Mouse (Mus musculus) thymus, adult 2 months (tissue): ENCODE data around the gene Cabp1. TPM values are rescaled to one million over a fixed set of nuclear protein-coding genes. Genes with fewer than 3 reads are reported as not detected.

Source experiments
- DNase-seq: peaks from one replicate; pipeline ENCODE4 v3.0.0; 2021
- H3K27ac ChIP-seq: fragments of 200-500 bp; 2 replicates; pipeline ENCODE4 v1.5.1; 2012; ENCODE audit warnings: low read length, control low read depth; ENCODE audit not compliant: control insufficient read depth, insufficient read depth
- H3K27me3 ChIP-seq: fragments of 200-500 bp; 2 replicates; pipeline ENCODE4 v1.6.1; 2012; ENCODE audit warnings: mild to moderate bottlenecking, low read length, moderate library complexity, mixed read lengths; ENCODE audit not compliant: control insufficient read depth, insufficient read depth
- H3K36me3 ChIP-seq: fragments of 200-500 bp; 2 replicates; pipeline ENCODE4 v1.6.1; 2012; ENCODE audit warnings: mild to moderate bottlenecking, low read length, moderate library complexity; ENCODE audit not compliant: control insufficient read depth, insufficient read depth
- H3K4me1 ChIP-seq: fragments of 200-500 bp; replicated peaks from 2 replicates; pipeline ENCODE4 v1.6.1; 2012; ENCODE audit warnings: low read length; ENCODE audit not compliant: control insufficient read depth, insufficient read depth
- H3K4me3 ChIP-seq: fragments of 200-500 bp; 2 replicates; pipeline ENCODE4 v1.5.1; 2012; ENCODE audit warnings: mild to moderate bottlenecking, low read length, control low read depth, moderate library complexity; ENCODE audit not compliant: control insufficient read depth, insufficient read depth
- CTCF ChIP-seq: fragments of 200-500 bp; IDR thresholded peaks from 2 replicates; pipeline ENCODE4 v1.5.1; 2012; ENCODE audit warnings: mild to moderate bottlenecking, control low read depth, low read length, moderate library complexity, borderline replicate concordance; ENCODE audit not compliant: control insufficient read depth, poor library complexity, insufficient read depth; ENCODE audit errors: extremely low read depth
- POLR2A ChIP-seq: fragments of 200-500 bp; IDR thresholded peaks from 2 replicates; pipeline ENCODE4 v1.6.1; 2012; ENCODE audit warnings: mild to moderate bottlenecking, low read length, control low read depth, moderate library complexity; ENCODE audit not compliant: control insufficient read depth, poor library complexity, insufficient read depth; ENCODE audit errors: extremely low read depth
- WGBS: fragments of 180-500 bp; shearing (Covaris S2); methylation state at CpG from one replicate; pipeline ENCODE4 v1.1.7; 2018; 5-methylcytosine and 5-hydroxymethylcytosine counted together
- polyA plus RNA-seq: library from polyadenylated mRNA; depleted of rRNA; stranded (reverse); fragments of >200 nt; gene quantifications from 2 replicates; pipeline ENCODE4 v1.2.3, GENCODE M21; 2012

The Cabp1 gene
- polyA plus RNA-seq, 1 experiment = 0.58 TPM

GRCm38 (mm10) chr5:115212451-115212850 lies 18.3 kb upstream of the Cabp1 start:
- TF ChIP-seq CTCF (no peak), POLR2A (no peak)
- H3K4me3 ChIP-seq = no peak overlapping the region
- no peaks in the 10 kb centered on the region for H3K4me1 ChIP-seq

GRCm38 (mm10) chr5:115210380-115210779 lies 16.2 kb upstream of the Cabp1 start:
- Histone ChIP-seq H3K4me1 (no peaks in the 10 kb centered on the region), H3K27me3 (peaks cover 2% of the 10 kb centered on the region; the same call in 1 of the 2 replicates), H3K4me3 (no peak overlapping the region), H3K36me3 (no peaks in the 10 kb centered on the region), H3K27ac (no peak overlapping the region)
- 10% methylated on average over 1 of the region's 1 CpGs for WGBS
- DNase-seq = peak; percentile 66
- TF ChIP-seq CTCF (peak; percentile 68; the same call in 1 of the 2 replicates), POLR2A (no peak)

More at GRCm38 (mm10) chr5:115212451-115212850, 18.3 kb upstream of the Cabp1 start:
- no peak for DNase-seq
- Histone ChIP-seq H3K36me3 (no peaks in the 10 kb centered on the region), H3K27me3 (peaks cover 2% of the 10 kb centered on the region; the same call in 1 of the 2 replicates), H3K27ac (no peak overlapping the region)
- WGBS = 92% methylated on average over 9 of the region's 9 CpGs

GRCm38 (mm10) chr5:115208601-115209000 lies 14.4 kb upstream of the Cabp1 start:
- H3K27me3 ChIP-seq = peaks cover 10% of the 10 kb centered on the region; the same call in 1 of the 2 replicates
- H3K36me3 ChIP-seq = no peaks in the 10 kb centered on the region
- H3K27ac ChIP-seq = no peak overlapping the region
- 90% methylated on average over 5 of the region's 5 CpGs for WGBS
- no peak overlapping the region for H3K4me3 ChIP-seq
- H3K4me1 ChIP-seq = peaks cover 10% of the 10 kb centered on the region
- TF ChIP-seq CTCF (no peak), POLR2A (no peak)
- no peak for DNase-seq

DNA sequence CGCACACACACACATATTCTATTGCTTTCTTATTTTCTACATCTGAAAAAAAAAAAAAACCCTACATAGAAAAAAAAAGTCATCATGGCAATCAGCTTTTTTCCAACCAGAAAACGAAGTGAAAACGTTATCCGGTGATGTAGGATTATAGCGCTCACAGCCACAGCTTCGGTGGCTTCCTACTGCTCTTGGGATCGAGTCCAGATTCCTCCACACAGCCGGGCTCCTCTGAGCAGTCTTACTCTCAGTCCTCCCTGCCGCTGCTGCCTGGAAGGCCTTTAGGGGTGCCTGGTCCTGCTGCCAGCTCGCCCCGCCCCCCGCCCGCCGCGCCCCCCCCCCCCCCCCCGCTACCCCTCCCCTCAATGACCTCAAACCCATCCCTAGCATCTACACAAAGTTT lies 13.7 kb upstream of the Cabp1 start:
- 32% methylated on average over 11 of the region's 16 CpGs for WGBS
- TF ChIP-seq CTCF (no peak), POLR2A (no peak)
- H3K36me3 ChIP-seq = no peaks in the 10 kb centered on the region
- no peak for DNase-seq
- H3K4me1 ChIP-seq = peaks cover 10% of the 10 kb centered on the region
- H3K27ac ChIP-seq = no peak overlapping the region
- peaks cover 10% of the 10 kb centered on the region; the same call in 1 of the 2 replicates for H3K27me3 ChIP-seq
- H3K4me3 ChIP-seq = no peak overlapping the region

DNA sequence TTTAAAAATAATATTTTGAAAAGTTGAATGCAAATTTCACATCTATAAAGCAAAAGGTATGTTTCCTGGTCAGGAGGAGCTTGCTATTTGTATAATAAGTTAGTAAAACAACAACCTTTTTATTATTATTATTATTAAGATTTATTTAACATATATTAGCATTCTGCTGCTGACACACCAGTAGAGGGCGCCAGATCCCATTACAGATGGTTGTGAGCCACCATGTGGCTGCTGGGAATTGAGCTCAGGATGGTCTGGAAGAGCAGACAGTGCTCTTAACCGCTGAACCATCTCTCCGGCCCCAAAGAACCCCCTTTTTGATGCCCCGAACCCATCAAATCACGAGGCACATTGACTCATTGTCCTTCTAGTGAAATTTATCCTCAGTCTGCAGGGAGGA lies 13.1 kb upstream of the Cabp1 start:
- no peak overlapping the region for H3K4me3 ChIP-seq
- peaks cover 10% of the 10 kb centered on the region; the same call in 1 of the 2 replicates for H3K27me3 ChIP-seq
- WGBS = 67% methylated on average over 5 of the region's 5 CpGs
- TF ChIP-seq CTCF = no peak
- TF ChIP-seq POLR2A = no peak
- peaks cover 10% of the 10 kb centered on the region for H3K4me1 ChIP-seq
- no peaks in the 10 kb centered on the region for H3K36me3 ChIP-seq
- no peak for DNase-seq
- no peak overlapping the region for H3K27ac ChIP-seq

GRCm38 (mm10) chr5:115204562-115205311 lies 10.6 kb upstream of the Cabp1 start:
- Histone ChIP-seq H3K4me1 (peaks cover 10% of the 10 kb centered on the region), H3K4me3 (no peak overlapping the region), H3K27ac (no peak overlapping the region), H3K36me3 (no peaks in the 10 kb centered on the region), H3K27me3 (peaks cover 10% of the 10 kb centered on the region; the same call in 1 of the 2 replicates)
- TF ChIP-seq POLR2A (no peak), CTCF (no peak)
- WGBS = 3% methylated on average over 31 of the region's 31 CpGs
- no peak for DNase-seq
